Mouse (Mus musculus) adrenal gland (tissue): ENCODE results near the gene Rnase12.
"Not testable (repeated sequence)": the region's sequence is repeated elsewhere in the genome, so short reads cannot be mapped to it uniquely, and the experiment has no call there.

Source experiments
- intact Hi-C: fragments of 180-260 bp; cut with DNase I; formaldehyde crosslinking; loops from one replicate; pipeline ENCODE4 v1.15.1; 2025

The Rnase12 gene

GRCm38 (mm10) chr14:51026391-51027133 lies 30.9 kb downstream of the Rnase12 start:
- intact Hi-C loops: loop anchor here (1.0 to 5.0 kb wide), 2 partner anchors 37 to 76 kb away; no protein-coding TSS in a partner anchor

DNA sequence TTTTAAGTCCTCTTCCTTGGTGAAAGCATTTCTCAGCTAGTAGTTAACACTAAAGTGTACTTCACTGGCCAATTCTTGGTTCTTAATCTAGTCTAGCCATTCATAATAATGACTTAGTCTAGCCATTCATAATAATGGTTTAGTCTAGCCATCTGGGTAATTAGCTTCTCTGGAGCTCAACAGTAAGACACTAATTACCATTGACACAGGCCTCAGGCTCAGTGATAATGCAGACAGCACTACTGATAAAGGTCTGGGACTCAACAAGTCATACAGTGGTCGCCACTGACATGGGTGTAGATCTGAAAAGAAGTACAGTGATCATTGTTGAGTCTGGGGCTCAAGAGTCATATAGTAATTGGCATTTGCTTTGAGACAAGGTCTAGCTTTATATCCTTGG lies 32.6 kb downstream of the Rnase12 start:
- intact Hi-C loops: loop anchor here (5.0 kb wide), 1 partner anchor 77 kb away; no protein-coding TSS in a partner anchor

DNA sequence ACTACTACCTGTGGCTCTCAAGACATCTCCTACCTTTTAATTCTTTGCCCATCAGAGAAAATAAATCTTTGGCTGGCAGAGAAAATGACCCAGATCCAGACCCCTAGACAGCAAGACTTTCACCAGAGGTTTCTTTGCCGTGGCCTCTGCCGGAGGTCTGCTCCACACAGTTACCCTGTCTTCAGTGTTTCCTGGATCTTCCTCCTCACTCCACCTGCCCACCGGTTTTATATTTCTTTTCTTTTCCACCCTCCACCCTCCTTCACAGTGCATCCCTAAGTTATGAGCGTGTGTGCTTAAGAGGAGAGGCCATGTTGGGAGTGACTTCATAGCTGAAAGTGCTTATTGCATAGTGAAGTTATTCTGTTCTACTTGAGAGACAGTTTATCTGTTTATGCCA lies 34.0 kb downstream of the Rnase12 start:
- intact Hi-C loops: no loop called here

- intact Hi-C loops: no loop called here
These were observed 40.2 kb downstream of the Rnase12 start for GRCm38 (mm10) chr14:51017256-51017655.

DNA sequence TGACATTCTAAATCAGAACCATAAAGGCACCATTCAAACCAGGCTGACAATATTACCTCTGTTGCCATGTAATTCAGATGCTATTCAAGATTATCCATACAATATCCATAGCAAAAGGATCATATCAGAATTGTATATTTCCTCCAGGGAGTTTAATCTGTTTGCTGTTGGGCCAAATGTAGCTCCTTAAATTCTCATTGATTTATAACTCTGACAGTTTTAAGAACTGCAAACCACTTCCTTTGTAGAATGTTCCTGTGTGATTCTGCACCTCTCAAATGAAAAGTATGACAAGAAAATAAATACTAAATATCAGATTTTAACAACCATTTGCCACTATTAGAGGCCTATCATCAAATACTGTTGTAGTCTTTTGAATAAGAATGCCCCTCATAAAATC lies 41.7 kb downstream of the Rnase12 start:
- intact Hi-C loops: no loop called here

GRCm38 (mm10) chr14:51014724-51015123 lies 42.7 kb downstream of the Rnase12 start:
- intact Hi-C loops: not testable (repeated sequence)

DNA sequence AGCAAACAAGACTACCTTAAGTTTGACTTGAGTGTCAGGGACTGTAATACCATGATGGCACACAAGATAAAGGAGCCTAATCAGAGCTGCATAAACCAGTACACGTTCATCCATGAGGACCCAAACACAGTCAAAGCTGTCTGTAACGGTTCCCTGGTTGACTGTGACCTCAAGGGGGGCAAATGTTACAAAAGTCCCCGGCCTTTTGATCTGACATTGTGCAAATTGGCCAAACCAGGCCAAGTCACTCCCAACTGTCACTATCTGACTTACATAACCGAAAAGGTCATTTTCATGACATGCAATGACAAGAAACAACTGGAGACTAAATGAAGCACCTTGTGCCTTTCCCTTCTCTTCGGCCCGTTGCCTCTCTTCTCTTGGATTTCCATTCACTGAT lies 47.9 kb downstream of the Rnase12 start:
- intact Hi-C loops: no loop called here

- intact Hi-C loops: no loop called here
These were observed 48.7 kb downstream of the Rnase12 start for GRCm38 (mm10) chr14:51008781-51009180.

DNA sequence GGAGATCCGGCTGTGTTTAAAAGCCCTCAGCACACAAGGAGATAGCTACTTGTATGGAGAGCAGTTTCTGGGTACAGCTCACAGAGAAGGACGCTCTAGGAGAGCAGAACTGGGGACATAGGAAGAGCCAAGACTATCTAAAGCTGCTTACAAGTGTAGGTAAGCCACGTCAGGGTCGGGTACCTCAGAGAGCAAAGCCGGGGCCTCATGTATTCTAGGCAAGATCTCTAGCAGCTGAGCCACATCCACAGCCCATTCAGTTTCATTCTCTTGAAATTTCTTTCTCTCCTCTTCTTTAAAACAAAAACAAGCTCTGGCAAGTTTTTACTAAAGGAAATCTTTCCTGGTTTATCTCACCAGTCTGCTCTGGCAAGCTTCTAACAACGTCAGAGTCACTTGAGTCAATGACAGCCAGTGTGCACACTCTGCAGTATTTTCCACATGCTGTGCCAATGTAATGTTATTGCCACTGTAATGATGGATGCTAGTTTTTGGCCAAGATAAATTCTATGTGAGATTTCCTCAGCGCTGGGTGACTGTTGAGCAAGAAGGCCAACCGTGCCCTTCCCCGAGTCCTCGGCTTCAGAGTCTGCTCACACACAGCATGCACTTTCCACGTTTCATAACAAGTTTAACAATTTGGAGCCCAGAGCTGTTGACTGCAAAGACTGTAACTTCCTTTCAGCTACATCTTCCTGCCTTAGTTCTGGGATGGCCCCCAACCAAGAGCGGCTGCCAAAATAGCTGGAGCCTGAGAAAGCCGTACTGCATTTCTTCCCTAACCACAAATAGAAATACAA lies 49.3 kb downstream of the Rnase12 start:
- intact Hi-C loops: no loop called here

GRCm38 (mm10) chr14:51007152-51007801 lies 50.2 kb downstream of the Rnase12 start, which contains the start of gene Rnase10:
Gene Rnase10 (plus strand): TSS chr14:51007751.
- intact Hi-C loops: no loop called here
